Mouse (Mus musculus): Measurements from ENCODE around the gene Hibadh. TPM values are rescaled to one million over a fixed set of nuclear protein-coding genes. Genes with fewer than 3 reads are reported as not detected.

The Hibadh gene
- polyA plus RNA-seq, 1 experiment from 2014 or later, result 80.1 TPM

DNA sequence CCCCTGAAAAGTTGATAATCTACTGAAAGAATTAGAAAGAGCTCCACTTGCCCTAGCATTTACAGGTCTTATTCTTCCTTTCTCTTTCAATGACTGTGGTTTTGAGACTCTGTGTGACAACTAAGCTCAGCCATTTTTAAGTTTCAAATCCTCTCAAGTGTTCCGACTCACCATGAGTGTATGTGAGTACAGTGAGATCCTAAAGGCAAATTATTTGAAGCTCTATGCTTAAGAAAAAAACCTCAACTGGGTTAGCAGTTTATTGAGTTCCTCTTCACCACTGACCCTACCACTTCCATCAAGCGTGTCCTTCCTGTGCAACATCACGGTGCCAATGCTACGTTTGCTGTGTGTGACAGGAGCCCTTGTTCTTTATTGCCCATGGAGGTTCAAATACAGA is 9.6 kb downstream of the Hibadh start:
- Histone ChIP-seq H3K9me3 (no peaks in the 10 kb centered on the region), H3K36me3 (replicated peaks) (peaks cover 28% of the 10 kb centered on the region), H3K27ac (replicated peaks) (no peak overlapping the region), H3K27me3 (replicated peaks; ENCODE audit: low read depth, poor library complexity, severe bottlenecking) (no peaks in the 10 kb centered on the region), H3K4me1 (no peaks in the 10 kb centered on the region), H3K4me3 (no peak overlapping the region)
- 93% methylated on average over 4 of the region's 4 CpGs for WGBS
- no peak for DNase-seq (ENCODE audit: low spot score)

DNA sequence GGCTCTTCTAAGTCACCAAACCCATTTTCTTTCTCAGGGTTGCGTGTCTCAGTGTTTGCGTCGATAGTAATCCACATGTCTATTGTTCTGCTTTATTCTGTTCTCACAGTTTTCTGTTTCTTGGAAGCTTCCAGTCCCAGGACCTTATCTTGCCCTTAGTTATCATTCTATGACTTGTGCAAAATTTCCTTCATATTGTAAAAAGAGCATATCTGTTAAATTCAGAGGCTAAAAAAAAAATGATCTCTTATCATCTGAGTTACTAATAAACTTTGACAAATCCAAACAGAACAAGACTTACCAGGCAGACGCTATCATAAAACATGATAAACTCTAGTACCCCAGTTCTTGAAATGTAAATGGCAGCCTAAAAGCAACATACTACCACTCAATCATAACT is 11.0 kb downstream of the Hibadh start:
- 95% methylated on average over 4 of the region's 4 CpGs for WGBS
- H3K9me3 ChIP-seq, result no peaks in the 10 kb centered on the region
- DNase-seq (ENCODE audit: low spot score), result no peak

GRCm38 (mm10) chr6:52626735-52627134 is 13.5 kb downstream of the Hibadh start:
- Histone ChIP-seq H3K9me3 (no peaks in the 10 kb centered on the region), H3K27me3 (replicated peaks; ENCODE audit: low read depth, poor library complexity, severe bottlenecking) (no peaks in the 10 kb centered on the region), H3K27ac (replicated peaks) (no peak overlapping the region), H3K36me3 (replicated peaks) (peaks cover 32% of the 10 kb centered on the region), H3K4me3 (no peak overlapping the region), H3K4me1 (no peaks in the 10 kb centered on the region)
- WGBS, result 88% methylated on average over 4 of the region's 4 CpGs
- DNase-seq (ENCODE audit: low spot score), result no peak

More for the DNA sequence above, 11.0 kb downstream of the Hibadh start:
- Histone ChIP-seq H3K4me3 (no peak overlapping the region), H3K36me3 (replicated peaks) (peaks cover 30% of the 10 kb centered on the region), H3K27me3 (replicated peaks; ENCODE audit: low read depth, poor library complexity, severe bottlenecking) (no peaks in the 10 kb centered on the region), H3K4me1 (no peaks in the 10 kb centered on the region), H3K27ac (replicated peaks) (no peak overlapping the region)

GRCm38 (mm10) chr6:52623741-52624140 is 16.4 kb downstream of the Hibadh start:
- no peak overlapping the region for H3K27ac ChIP-seq (replicated peaks)
- DNase-seq (ENCODE audit: low spot score), result no peak
- 96% methylated on average over 3 of the region's 3 CpGs for WGBS
- no peaks in the 10 kb centered on the region for H3K4me1 ChIP-seq
- H3K27me3 ChIP-seq (replicated peaks; ENCODE audit: low read depth, poor library complexity, severe bottlenecking), result no peaks in the 10 kb centered on the region
- no peaks in the 10 kb centered on the region for H3K9me3 ChIP-seq
- H3K4me3 ChIP-seq, result no peak overlapping the region
- H3K36me3 ChIP-seq (replicated peaks), result peaks cover 44% of the 10 kb centered on the region

DNA sequence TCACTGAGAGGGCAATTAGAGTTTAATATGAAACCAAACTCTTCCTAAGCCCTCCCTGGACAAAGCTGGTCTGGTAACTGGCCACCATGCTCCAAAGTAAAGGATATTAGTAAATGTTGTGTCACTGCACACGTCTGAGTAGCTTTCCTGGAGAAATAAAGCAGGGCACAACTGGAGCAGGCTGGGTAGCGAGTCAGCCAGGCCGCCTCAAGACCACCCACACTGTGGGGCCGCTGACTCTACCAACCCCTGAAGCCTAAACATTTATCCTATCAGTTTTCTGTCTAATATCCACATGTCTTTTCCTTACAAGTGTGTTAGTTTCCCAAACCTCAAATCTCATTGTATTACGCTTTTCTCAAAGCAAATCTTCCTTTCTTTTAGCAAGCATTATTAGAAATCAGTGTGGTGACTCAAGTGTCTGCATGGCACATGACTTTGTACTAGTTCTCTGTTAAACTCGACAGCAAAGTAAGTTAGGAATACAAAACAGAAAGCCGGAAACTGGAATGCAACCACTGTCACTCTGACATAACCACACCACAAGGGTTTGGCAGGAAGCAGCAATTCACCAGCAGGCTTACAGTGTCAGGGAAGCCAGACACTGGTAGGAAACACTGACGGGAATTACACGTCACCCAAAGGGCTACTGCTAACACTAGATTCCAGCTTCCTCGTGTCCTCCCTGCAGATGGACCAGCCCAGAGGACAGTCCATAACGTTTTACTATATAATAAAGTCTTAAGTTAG is 18.3 kb downstream of the Hibadh start:
- H3K4me1 ChIP-seq, result no peaks in the 10 kb centered on the region
- 75% methylated on average over 11 of the region's 11 CpGs for WGBS
- H3K9me3 ChIP-seq, result no peaks in the 10 kb centered on the region
- H3K4me3 ChIP-seq, result no peak overlapping the region
- peak; percentile 40 for DNase-seq (ENCODE audit: low spot score)
- H3K27ac ChIP-seq (replicated peaks), result no peak overlapping the region
- peaks cover 48% of the 10 kb centered on the region for H3K36me3 ChIP-seq (replicated peaks)
- no peaks in the 10 kb centered on the region for H3K27me3 ChIP-seq (replicated peaks; ENCODE audit: low read depth, poor library complexity, severe bottlenecking)

DNA sequence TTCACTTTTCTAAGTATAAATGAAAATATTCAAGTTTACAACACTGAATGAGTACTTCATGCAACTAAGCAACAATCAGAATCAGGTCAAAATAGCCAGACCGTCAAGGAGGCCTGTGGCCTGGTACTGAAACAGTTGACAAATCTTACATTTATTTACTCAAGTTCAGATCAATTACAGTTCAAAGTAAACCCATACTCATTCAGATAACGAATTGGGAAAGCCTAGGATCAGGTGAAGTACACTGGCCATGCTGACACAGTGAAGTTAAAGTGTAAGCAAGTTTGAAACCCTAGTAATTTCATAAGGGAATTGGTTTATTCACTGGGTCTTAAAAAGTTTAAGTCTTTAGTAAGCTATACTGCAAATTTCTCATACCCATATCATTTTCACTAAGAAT is 20.1 kb downstream of the Hibadh start:
- H3K4me3 ChIP-seq, result no peak overlapping the region
- no peak overlapping the region for H3K27ac ChIP-seq (replicated peaks)
- H3K36me3 ChIP-seq (replicated peaks), result peaks cover 40% of the 10 kb centered on the region
- DNase-seq (ENCODE audit: low spot score), result no peak
- H3K27me3 ChIP-seq (replicated peaks; ENCODE audit: low read depth, poor library complexity, severe bottlenecking), result no peaks in the 10 kb centered on the region
- 83% methylated on average over 2 of the region's 2 CpGs for WGBS
- H3K4me1 ChIP-seq, result no peaks in the 10 kb centered on the region
- H3K9me3 ChIP-seq, result no peaks in the 10 kb centered on the region

DNA sequence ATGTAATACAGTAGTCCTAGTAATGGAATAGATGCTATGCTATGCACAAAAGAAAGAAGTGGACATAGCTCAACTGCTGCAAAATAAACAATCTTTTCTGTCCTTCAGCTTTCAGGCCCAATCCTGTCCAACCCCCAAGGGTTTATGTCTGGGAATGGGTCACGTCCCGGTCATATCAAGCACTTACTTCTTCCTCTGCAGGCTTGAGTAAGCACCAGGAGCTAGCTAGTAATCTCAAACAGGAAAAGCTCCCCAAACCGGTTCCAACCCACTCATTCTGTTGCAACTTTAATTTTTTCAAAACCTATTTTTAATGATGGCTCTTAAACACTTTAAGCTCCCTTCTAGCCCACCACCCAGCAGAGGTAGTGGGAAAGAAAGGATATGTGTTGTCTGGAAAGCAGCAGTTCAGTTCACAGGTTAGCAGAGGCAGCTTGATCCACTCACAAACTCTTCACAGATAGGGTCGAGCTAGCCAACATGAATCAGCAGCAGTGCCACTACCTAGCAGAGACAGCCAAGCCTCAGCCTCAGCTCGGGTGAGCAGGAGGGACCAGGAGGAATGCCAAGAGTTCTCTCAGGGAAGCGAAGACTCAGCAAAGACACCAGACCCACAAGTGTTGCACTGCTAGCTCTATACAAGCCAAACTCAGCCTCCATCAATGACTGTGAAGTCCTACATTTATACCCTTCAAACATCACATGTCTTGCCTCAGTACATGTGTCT is 30.4 kb downstream of the Hibadh start:
- no peak for DNase-seq (ENCODE audit: low spot score)
- Histone ChIP-seq H3K4me3 (no peak overlapping the region), H3K4me1 (no peaks in the 10 kb centered on the region), H3K27ac (replicated peaks) (no peak overlapping the region; the same call in 1 of the 2 replicates), H3K27me3 (replicated peaks; ENCODE audit: low read depth, poor library complexity, severe bottlenecking) (no peaks in the 10 kb centered on the region), H3K9me3 (no peaks in the 10 kb centered on the region), H3K36me3 (replicated peaks) (peaks cover 17% of the 10 kb centered on the region)
- 81% methylated on average over 6 of the region's 6 CpGs for WGBS

DNA sequence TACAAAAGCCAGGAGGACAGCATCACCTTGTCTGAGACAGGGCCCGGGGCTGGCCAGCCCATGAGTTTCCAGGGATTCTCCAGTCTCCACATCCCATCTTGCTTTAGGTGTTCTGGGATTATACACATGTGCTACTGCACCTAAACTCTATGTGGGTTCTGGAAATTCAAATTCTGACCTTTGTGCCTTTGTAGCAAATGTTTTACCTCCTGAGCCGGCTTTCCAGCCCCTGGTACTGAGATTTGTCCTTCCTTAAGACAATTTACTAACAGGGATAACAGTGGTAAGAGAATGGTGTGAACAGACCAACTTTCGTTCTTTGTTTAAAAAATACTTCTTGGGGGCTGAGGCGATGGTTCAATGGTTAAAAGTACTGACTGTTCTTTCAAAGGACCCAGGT is 32.1 kb downstream of the Hibadh start:
- Histone ChIP-seq H3K4me1 (no peaks in the 10 kb centered on the region), H3K9me3 (no peaks in the 10 kb centered on the region), H3K27ac (replicated peaks) (no peak overlapping the region), H3K36me3 (replicated peaks) (peaks cover 17% of the 10 kb centered on the region), H3K27me3 (replicated peaks; ENCODE audit: low read depth, poor library complexity, severe bottlenecking) (no peaks in the 10 kb centered on the region), H3K4me3 (no peak overlapping the region)
- DNase-seq (ENCODE audit: low spot score), result no peak
- 91% methylated on average over 4 of the region's 4 CpGs for WGBS

- WGBS, result 89% methylated on average over 7 of the region's 7 CpGs
These were observed 33.3 kb downstream of the Hibadh start for GRCm38 (mm10) chr6:52606746-52607347.

DNA sequence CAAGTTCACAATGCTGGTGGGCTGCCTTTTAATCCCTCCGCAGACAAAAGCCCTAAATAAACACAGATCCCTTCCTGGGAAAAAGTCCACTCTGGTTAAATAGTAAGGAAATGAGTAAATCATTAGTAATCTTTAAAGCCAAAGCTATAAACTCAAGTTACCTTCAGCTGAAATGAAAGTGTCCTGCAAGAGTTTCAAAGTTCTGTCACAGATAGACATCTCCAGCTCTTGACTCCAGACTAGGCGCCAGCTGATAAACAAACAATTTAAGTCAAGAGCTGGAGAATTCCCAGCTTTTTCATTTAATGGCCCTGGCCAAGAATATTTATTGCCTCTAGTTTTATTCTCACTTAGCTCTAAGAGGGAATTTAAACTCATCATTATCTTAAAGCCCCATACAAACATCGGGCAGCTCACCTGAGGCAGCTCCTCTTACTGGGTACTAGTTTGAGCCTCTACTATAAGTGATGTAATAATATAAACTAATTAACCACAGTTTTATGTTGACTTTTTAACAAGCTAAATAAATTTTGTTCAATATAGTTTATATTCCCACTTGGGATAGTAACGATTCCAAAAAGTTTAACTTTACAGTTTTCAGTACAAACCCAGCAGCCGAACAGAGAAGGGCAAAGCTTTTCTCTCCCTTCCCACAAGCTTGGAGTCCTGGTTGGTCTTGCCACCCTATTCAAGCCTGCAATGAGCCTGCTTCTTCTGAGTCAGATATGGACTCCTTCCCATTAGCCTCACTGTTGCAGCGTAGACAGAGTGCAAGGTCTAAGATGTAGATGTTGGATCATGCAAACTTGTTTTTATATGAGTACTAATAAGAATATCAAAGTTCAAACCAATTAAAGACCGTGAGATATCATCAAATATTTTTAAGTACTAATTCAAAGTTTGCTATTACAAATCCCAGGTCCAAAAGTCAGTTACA is 38.2 kb downstream of the Hibadh start:
- no peaks in the 10 kb centered on the region for H3K27me3 ChIP-seq (replicated peaks; ENCODE audit: low read depth, poor library complexity, severe bottlenecking)
- H3K36me3 ChIP-seq (replicated peaks), result no peaks in the 10 kb centered on the region
- H3K4me3 ChIP-seq, result no peak overlapping the region
- no peaks in the 10 kb centered on the region for H3K9me3 ChIP-seq
- no peak overlapping the region for H3K27ac ChIP-seq (replicated peaks)
- DNase-seq (ENCODE audit: low spot score), result no peak
- 86% methylated on average over 7 of the region's 7 CpGs for WGBS
- 0 out of 2 replicates have a peak, but pooled peaks cover 4% of the 10 kb centered on the region for H3K4me1 ChIP-seq

More at GRCm38 (mm10) chr6:52606746-52607347, 33.3 kb downstream of the Hibadh start:
- Histone ChIP-seq H3K4me1 (no peaks in the 10 kb centered on the region), H3K27me3 (replicated peaks; ENCODE audit: low read depth, poor library complexity, severe bottlenecking) (no peaks in the 10 kb centered on the region), H3K36me3 (replicated peaks) (peaks cover 17% of the 10 kb centered on the region), H3K4me3 (no peak overlapping the region), H3K27ac (replicated peaks) (no peak overlapping the region), H3K9me3 (no peaks in the 10 kb centered on the region)
- DNase-seq (ENCODE audit: low spot score), result no peak

DNA sequence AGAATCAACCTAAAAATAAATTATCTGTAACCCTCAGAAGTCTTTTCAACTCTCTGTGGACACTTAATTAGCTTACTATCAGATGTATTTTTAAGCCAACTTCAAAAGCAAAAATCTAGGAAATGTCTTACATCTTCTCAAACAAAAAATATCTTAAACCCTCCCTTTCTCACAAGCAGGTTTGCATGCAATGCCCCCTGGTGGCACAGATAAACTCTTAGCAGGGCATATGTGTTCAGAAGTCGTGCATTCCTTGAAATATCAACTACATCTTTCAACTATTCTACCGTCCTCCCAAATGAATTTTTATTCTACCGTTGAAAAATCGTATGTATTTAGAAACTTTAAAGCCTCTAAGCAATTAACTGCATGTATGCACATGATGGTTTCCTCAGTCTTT is 39.1 kb downstream of the Hibadh start:
- Histone ChIP-seq H3K27ac (replicated peaks) (no peak overlapping the region), H3K4me1 (0 out of 2 replicates have a peak, but pooled peaks cover 4% of the 10 kb centered on the region), H3K36me3 (replicated peaks) (no peaks in the 10 kb centered on the region), H3K27me3 (replicated peaks; ENCODE audit: low read depth, poor library complexity, severe bottlenecking) (no peaks in the 10 kb centered on the region), H3K9me3 (no peaks in the 10 kb centered on the region), H3K4me3 (no peak overlapping the region)
- WGBS, result 69% methylated on average over 4 of the region's 4 CpGs
- DNase-seq (ENCODE audit: low spot score), result peak; percentile 41

GRCm38 (mm10) chr6:52594752-52595151 is 45.4 kb downstream of the Hibadh start:
- WGBS, result 95% methylated on average over 1 of the region's 1 CpGs
- H3K36me3 ChIP-seq (replicated peaks), result no peaks in the 10 kb centered on the region
- H3K4me3 ChIP-seq, result no peak overlapping the region
- H3K9me3 ChIP-seq, result no peaks in the 10 kb centered on the region
- H3K4me1 ChIP-seq, result no peaks in the 10 kb centered on the region
- no peak overlapping the region for H3K27ac ChIP-seq (replicated peaks)
- H3K27me3 ChIP-seq (replicated peaks; ENCODE audit: low read depth, poor library complexity, severe bottlenecking), result no peaks in the 10 kb centered on the region
- no peak for DNase-seq (ENCODE audit: low spot score)
